ENCODE assay signal across 10 mouse cellular contexts in the genomic region with DNA sequence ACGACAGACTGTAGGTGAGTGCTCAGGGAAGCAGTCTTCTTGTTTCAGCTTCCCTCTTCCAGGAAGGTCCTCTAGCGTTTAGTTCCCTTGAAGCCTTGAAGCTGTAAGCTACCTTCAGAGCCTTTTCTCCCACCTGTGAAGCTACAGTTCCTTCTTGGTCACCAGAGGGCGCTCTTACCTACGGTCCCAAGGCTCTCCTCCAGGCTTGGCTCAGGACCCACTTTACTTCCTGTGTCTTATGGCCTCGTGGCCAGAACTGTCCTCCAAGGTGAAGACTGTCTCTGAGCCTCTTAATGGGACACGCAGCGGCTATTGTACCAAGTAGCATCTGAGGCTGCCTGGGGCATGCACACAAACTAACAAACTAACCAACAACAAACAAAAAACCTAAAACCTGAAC. TPM values are rescaled to one million over a fixed set of nuclear protein-coding genes. Genes with fewer than 3 reads are reported as not detected.
DNase-seq lines count a peak whose midpoint lies in the region; ATAC-seq and TF ChIP-seq lines count a peak whose summit lies in the region.
"Had no signal": no experiment of that assay in that cellular context is flagged by ENCODE, and none has a peak within 500 bp of the region (broad histone marks: within the 10 kb centered on the region; RNA-seq: fewer than 3 reads in every experiment).

No protein-coding gene starts in this region.

- 8% methylated on average over 7 of the region's 7 CpGs for WGBS in heart, embryonic 10.5 days
- 11% methylated on average over 7 of the region's 7 CpGs for WGBS in neural tube, embryonic 15.5 days

- H3K36me3 ChIP-seq in heart, embryonic 10.5 days: no peaks in the 10 kb centered on the region
- H3K36me3 ChIP-seq in neural tube, embryonic 15.5 days: no peaks in the 10 kb centered on the region
- H3K36me3 ChIP-seq: embryonic facial prominence, embryonic 15.5 days had no signal

- no peak overlapping the region for H3K9ac ChIP-seq in neural tube, embryonic 15.5 days (replicated peaks)
- H3K9ac ChIP-seq: embryonic facial prominence, embryonic 15.5 days had no signal

- H3K27ac ChIP-seq in heart, embryonic 10.5 days: no peak overlapping the region
- no peak overlapping the region for H3K27ac ChIP-seq in bone marrow macrophage, adult 2 months (ENCODE audit: insufficient read depth, low read depth, low read length)
- H3K27ac ChIP-seq in neural tube, embryonic 15.5 days (replicated peaks): no peak overlapping the region
- H3K27ac ChIP-seq: embryonic facial prominence, embryonic 15.5 days; macrophage had no signal

- no peak overlapping the region for H3K4me2 ChIP-seq in neural tube, embryonic 15.5 days

- H3K9me3 ChIP-seq in heart, embryonic 10.5 days: no peaks in the 10 kb centered on the region
- H3K9me3 ChIP-seq in neural tube, embryonic 15.5 days (replicated peaks): no peaks in the 10 kb centered on the region
- H3K9me3 ChIP-seq: embryonic facial prominence, embryonic 15.5 days had no signal

- no peak overlapping the region for H3K4me3 ChIP-seq in heart, embryonic 10.5 days
- no peak overlapping the region for H3K4me3 ChIP-seq in bone marrow macrophage, adult 2 months (ENCODE audit: insufficient read depth, low read length)
- no peak overlapping the region for H3K4me3 ChIP-seq in neural tube, embryonic 15.5 days (replicated peaks)
- H3K4me3 ChIP-seq: embryonic facial prominence, embryonic 15.5 days had no signal

- ATAC-seq in neural tube, embryonic 15.5 days (ENCODE audit: low FRiP score): 0 out of 2 replicates have a peak, but pooled peaks have one; percentile 21

- H3K27me3 ChIP-seq in heart, embryonic 10.5 days (ENCODE audit: insufficient read depth, poor library complexity, severe bottlenecking): peaks cover 49% of the 10 kb centered on the region
- 0 out of 2 replicates have a peak, but pooled peaks cover 5% of the 10 kb centered on the region for H3K27me3 ChIP-seq in neural tube, embryonic 15.5 days (replicated peaks)
- H3K27me3 ChIP-seq: embryonic facial prominence, embryonic 15.5 days had no signal

- no peak for TF ChIP-seq POLR2A in bone marrow macrophage, adult 2 months (IDR thresholded peaks at IDR 0.05; ENCODE audit: borderline replicate concordance, low read depth, low read length)

- peak; percentile 92 for DNase-seq in heart, adult 11 months
- DNase-seq in heart, embryonic 10.5 days (ENCODE audit: low spot score): no peak
- DNase-seq in CD4-positive helper T cell, adult 2 months (ENCODE audit: low read depth, low spot score): peak; percentile 38
- DNase-seq in gastrocnemius, postnatal 10 days: peak; percentile 31
- DNase-seq in left cerebral cortex, postnatal 14 days (ENCODE audit: low spot score in 2 of 2): peak; percentile 54 to 61
- DNase-seq in thymus, postnatal 0 days (ENCODE audit: low spot score): peak; percentile 64

- peak; percentile 67 for TF ChIP-seq CTCF in bone marrow macrophage, adult 2 months (IDR thresholded peaks at IDR 0.05; ENCODE audit: low read depth, low read length)

- no peaks in the 10 kb centered on the region; the same call in 1 of the 2 replicates for H3K4me1 ChIP-seq in heart, embryonic 10.5 days
- no peaks in the 10 kb centered on the region for H3K4me1 ChIP-seq in bone marrow macrophage, adult 2 months (ENCODE audit: control insufficient read depth, insufficient read depth, low read length)
- no peaks in the 10 kb centered on the region for H3K4me1 ChIP-seq in neural tube, embryonic 15.5 days

- intact Hi-C loops in left cerebral cortex, postnatal 14 days (cut with DNase I): loop anchor here (1.0 to 10.0 kb wide), 3 partner anchors 80 to 221 kb away; partner anchors contain the start of gene Csrp1

RNA-seq across cellular contexts. Expression of gene Pkp1, which starts 26.7 kb away (rescaled TPM):
- 0.04 TPM in 1 of 2 replicates, not detected in the other for polyA plus RNA-seq in heart, embryonic 10.5 days (2016; fragmentation: Nextera tagmentation; extraction: Ambion mirVana)
- not detected in 2 replicates for polyA plus RNA-seq in bone marrow macrophage, adult 2 months (2012; ENCODE audit: insufficient read depth, insufficient read length, missing spikeins)
- total RNA-seq in gastrocnemius, postnatal 10 days (2021): under 1 TPM in 1 of 2 experiments, not detected in 1; 0.07 TPM
- under 1 TPM; 0.13 to 0.30 TPM for total RNA-seq in left cerebral cortex, postnatal 14 days (2021)
- polyA plus RNA-seq in neural tube, embryonic 15.5 days (2015; fragmentation: Nextera tagmentation; extraction: Ambion mirVana): 0.10 and 1.9 TPM in 2 replicates
- polyA plus RNA-seq in thymus, postnatal 0 days (2015; fragmentation: Nextera tagmentation; extraction: Ambion mirVana): 6.5 and 7.3 TPM in 2 replicates
- polyA plus RNA-seq: macrophage had no signal
